Mouse (Mus musculus): Measurements from ENCODE around the gene Hspb6.
A peak's percentile ranks its signal among the peaks of the same experiment; 100 is the strongest.

The Hspb6 gene

GRCm38 (mm10) chr7:30588676-30589434 lies 36.9 kb downstream of the Hspb6 start, which contains the start of gene Kmt2b:
TSS of gene Kmt2b (minus strand) at chr7:30588726.
- DNase-seq = peak; percentile 95

GRCm38 (mm10) chr7:30589435-30590301 lies 37.7 kb downstream of the Hspb6 start:
- DNase-seq = peak; percentile 91

- DNase-seq = no peak
Measured at GRCm38 (mm10) chr7:30590927-30591604, 39.1 kb downstream of the Hspb6 start.

- DNase-seq = no peak
Measured at GRCm38 (mm10) chr7:30591605-30591951, 39.6 kb downstream of the Hspb6 start.

GRCm38 (mm10) chr7:30592772-30593423 lies 40.9 kb downstream of the Hspb6 start:
- DNase-seq = no peak

- no peak for DNase-seq
Measured at GRCm38 (mm10) chr7:30593579-30594509, 41.9 kb downstream of the Hspb6 start.

- DNase-seq = no peak
Measured at GRCm38 (mm10) chr7:30594510-30595024, 42.6 kb downstream of the Hspb6 start.

- DNase-seq = no peak
Measured at GRCm38 (mm10) chr7:30596093-30596492, 44.1 kb downstream of the Hspb6 start.

GRCm38 (mm10) chr7:30596811-30597210 lies 44.8 kb downstream of the Hspb6 start:
- DNase-seq = no peak

GRCm38 (mm10) chr7:30598786-30599185 lies 46.8 kb downstream of the Hspb6 start, which contains the start of gene Zbtb32:
TSS of gene Zbtb32 (minus strand) at chr7:30598909.
- DNase-seq = no peak

GRCm38 (mm10) chr7:30599933-30600353 lies 48.0 kb downstream of the Hspb6 start:
- peak; percentile 95 for DNase-seq

GRCm38 (mm10) chr7:30600651-30601050 lies 48.7 kb downstream of the Hspb6 start:
- peak; percentile 60 for DNase-seq

GRCm38 (mm10) chr7:30602583-30602982 lies 50.6 kb downstream of the Hspb6 start:
- DNase-seq = peak; percentile 63

- DNase-seq = no peak
Measured at GRCm38 (mm10) chr7:30604424-30604823, 52.4 kb downstream of the Hspb6 start.

GRCm38 (mm10) chr7:30604944-30605343 lies 53.0 kb downstream of the Hspb6 start:
- no peak for DNase-seq

Measured in kidney, adult 18-20 months (tissue).